Mouse (Mus musculus) lung, postnatal 0 days (tissue): ENCODE measurements around the gene Dppa5a. TPM values are rescaled to one million over a fixed set of nuclear protein-coding genes. Genes with fewer than 3 reads are reported as not detected.
A peak's percentile ranks its signal among the peaks of the same experiment; 100 is the strongest.
"Not testable (repeated sequence)": the region's sequence is repeated elsewhere in the genome, so short reads cannot be mapped to it uniquely, and the experiment has no call there.

Experiments
- ATAC-seq: fragments of 200-750 bp; cut with Nextera tagmentation; 2 replicates; pipeline ENCODE4 v1.8.0; 2017; ENCODE audit warnings: moderate library complexity
- DNase-seq: peaks from one replicate; pipeline ENCODE4 v3.0.0-alpha.2; 2016; ENCODE audit warnings: low spot score
- H3K27ac ChIP-seq: fragments of 300-500 bp; sonication (generic); 2 replicates; pipeline ENCODE4 v1.5.1; 2014; ENCODE audit warnings: antibody characterized with exemption, mild to moderate bottlenecking, low read length, mixed read lengths
- H3K27me3 ChIP-seq: fragments of 300-500 bp; sonication (generic); replicated peaks from 2 replicates; pipeline ENCODE4 v1.6.1; 2014; ENCODE audit warnings: low read length, mixed read lengths; ENCODE audit not compliant: insufficient read depth
- H3K36me3 ChIP-seq: fragments of 300-500 bp; sonication (generic); 2 replicates; pipeline ENCODE4 v1.6.1; 2014; ENCODE audit warnings: low read length, mixed read lengths; ENCODE audit not compliant: insufficient read depth
- H3K4me1 ChIP-seq: fragments of 300-500 bp; sonication (generic); 2 replicates; pipeline ENCODE4 v1.6.1; 2014; ENCODE audit warnings: antibody characterized with exemption, low read depth, low read length, mixed read lengths; ENCODE audit not compliant: insufficient read depth
- H3K4me2 ChIP-seq: fragments of 300-500 bp; sonication (generic); replicated peaks from 2 replicates; pipeline ENCODE4 v1.6.1; 2014; ENCODE audit warnings: low read depth, mild to moderate bottlenecking, low read length, moderate library complexity, mixed read lengths
- H3K4me3 ChIP-seq: fragments of 300-500 bp; sonication (generic); 2 replicates; pipeline ENCODE4 v1.5.1; 2014; ENCODE audit warnings: low read depth, low read length
- H3K9ac ChIP-seq: fragments of 300-500 bp; sonication (generic); replicated peaks from 2 replicates; pipeline ENCODE4 v1.6.1; 2014; ENCODE audit warnings: low read depth, mild to moderate bottlenecking
- H3K9me3 ChIP-seq: fragments of 300-500 bp; sonication (generic); 2 replicates; pipeline ENCODE4 v1.6.1; 2016; ENCODE audit warnings: low read length, mixed read lengths
- CTCF ChIP-seq: IDR thresholded peaks from 2 replicates; pipeline ENCODE4 v1.5.1; 2016; ENCODE audit warnings: antibody characterized with exemption, mild to moderate bottlenecking
- EP300 ChIP-seq: IDR thresholded peaks from 2 replicates; pipeline ENCODE4 v1.6.1; 2016; ENCODE audit warnings: antibody characterized with exemption, mild to moderate bottlenecking, control low read depth
- WGBS: fragments of 180-500 bp; shearing (Covaris S2); extraction: QIAGEN DNeasy Blood & Tissue Kit; methylation state at CpG from one replicate; pipeline ENCODE4 v1.1.7; 2014; 5-methylcytosine and 5-hydroxymethylcytosine counted together
- polyA plus RNA-seq: library from polyadenylated mRNA; unstranded; fragments of >200 nt; fragmentation: Nextera tagmentation; extraction: Ambion mirVana; gene quantifications from 2 replicates; pipeline ENCODE4 v1.2.1, GENCODE M21; 2015

Dppa5a gene
- polyA plus RNA-seq, result 0.71 and 0.81 TPM in 2 replicates

GRCm38 (mm10) chr9:78367959-78368358 lies at the start of gene Dppa5a:
TSS of gene Dppa5a (minus strand) at chr9:78368177.
- not testable (repeated sequence) for H3K9me3 ChIP-seq, H3K9ac ChIP-seq, H3K4me1 ChIP-seq, H3K27ac ChIP-seq, H3K4me3 ChIP-seq, DNase-seq, H3K27me3 ChIP-seq, H3K4me2 ChIP-seq, ATAC-seq, H3K36me3 ChIP-seq
- 92% methylated on average over 15 of the region's 16 CpGs for WGBS

GRCm38 (mm10) chr9:78401596-78401995 lies 33.6 kb upstream of the Dppa5a start:
- no peak overlapping the region for H3K4me3 ChIP-seq
- 89% methylated on average over 7 of the region's 7 CpGs for WGBS
- TF ChIP-seq CTCF, result no peak
- no peak for TF ChIP-seq EP300
- no peaks in the 10 kb centered on the region for H3K9me3 ChIP-seq
- H3K4me1 ChIP-seq, result no peaks in the 10 kb centered on the region
- no peak overlapping the region for H3K9ac ChIP-seq
- no peak overlapping the region for H3K27ac ChIP-seq
- DNase-seq (no peak), ATAC-seq (no peak)
- H3K4me2 ChIP-seq, result no peak overlapping the region
- peaks cover 1% of the 10 kb centered on the region for H3K27me3 ChIP-seq
- H3K36me3 ChIP-seq, result no peaks in the 10 kb centered on the region

- WGBS, result 50% methylated on average over 5 of the region's 5 CpGs
- peaks cover 6% of the 10 kb centered on the region; the same call in 1 of the 2 replicates for H3K4me1 ChIP-seq
- peaks cover 12% of the 10 kb centered on the region for H3K27me3 ChIP-seq
- DNase-seq, result no peak
- ATAC-seq, result no peak
- no peak overlapping the region for H3K4me2 ChIP-seq
- TF ChIP-seq CTCF, result no peak
- no peak for TF ChIP-seq EP300
- no peak overlapping the region for H3K27ac ChIP-seq
- no peaks in the 10 kb centered on the region for H3K36me3 ChIP-seq
- H3K9ac ChIP-seq, result no peak overlapping the region
- H3K9me3 ChIP-seq, result no peaks in the 10 kb centered on the region
- H3K4me3 ChIP-seq, result no peak overlapping the region
Observed at GRCm38 (mm10) chr9:78400570-78400969, 32.6 kb upstream of the Dppa5a start.

- DNase-seq, result no peak
- H3K27ac ChIP-seq, result no peak overlapping the region
- H3K4me1 ChIP-seq, result peaks cover 6% of the 10 kb centered on the region; the same call in 1 of the 2 replicates
- no peaks in the 10 kb centered on the region for H3K9me3 ChIP-seq
- no peak for ATAC-seq
- H3K4me2 ChIP-seq, result peak overlapping the region; percentile 53; the same call in 1 of the 2 replicates
- TF ChIP-seq EP300 (no peak), CTCF (no peak)
- H3K36me3 ChIP-seq, result no peaks in the 10 kb centered on the region
- H3K4me3 ChIP-seq, result 0 out of 2 replicates have a peak overlapping the region, but pooled peaks have one; percentile 32
- 49% methylated on average over 9 of the region's 9 CpGs for WGBS
- H3K27me3 ChIP-seq, result peaks cover 27% of the 10 kb centered on the region
- H3K9ac ChIP-seq, result no peak overlapping the region
Observed at GRCm38 (mm10) chr9:78396517-78396916, 28.5 kb upstream of the Dppa5a start.

GRCm38 (mm10) chr9:78395630-78396351 lies 27.8 kb upstream of the Dppa5a start, which contains the start of gene Ddx43:
TSS of gene Ddx43 (plus strand) at chr9:78395777.
- Histone ChIP-seq H3K27ac (no peak within 1 kb of the TSS), H3K4me2 (peak within 1 kb of the TSS; percentile 53), H3K4me1 (peaks cover 6% of the 10 kb centered on the region; the same call in 1 of the 2 replicates), H3K27me3 (peaks cover 27% of the 10 kb centered on the region), H3K36me3 (no peaks in the 10 kb centered on the region), H3K4me3 (peak within 1 kb of the TSS; percentile 32), H3K9me3 (no peaks in the 10 kb centered on the region), H3K9ac (no peak within 1 kb of the TSS)
- DNase-seq (peak; percentile 54), ATAC-seq (peak; percentile 88)
- TF ChIP-seq EP300, result no peak
- no peak for TF ChIP-seq CTCF
- WGBS, result 1% methylated on average over 88 of the region's 93 CpGs

GRCm38 (mm10) chr9:78395244-78395629 lies 27.3 kb upstream of the Dppa5a start:
- Histone ChIP-seq H3K9me3 (no peaks in the 10 kb centered on the region), H3K27ac (no peak overlapping the region), H3K4me3 (peak overlapping the region; percentile 32; the same call in 1 of the 2 replicates), H3K9ac (no peak overlapping the region), H3K27me3 (peaks cover 27% of the 10 kb centered on the region), H3K36me3 (no peaks in the 10 kb centered on the region), H3K4me2 (peak overlapping the region; percentile 53), H3K4me1 (peaks cover 6% of the 10 kb centered on the region; the same call in 1 of the 2 replicates)
- DNase-seq (no peak), ATAC-seq (no peak)
- 38% methylated on average over 11 of the region's 11 CpGs for WGBS
- TF ChIP-seq EP300 (no peak), CTCF (no peak)
